Mouse (Mus musculus) macrophage (primary cell): ENCODE measurements at regions not wholly inside any gene's neighbourhood (a gene's known extent, or its start where the extent isn't known, plus 50 kb on each side); places are given as distances from the start of the nearest gene placed in this dataset.

Source experiments
- H3K27ac ChIP-seq: fragments of 350-480 bp; formaldehyde crosslinking; 2 replicates; pipeline ENCODE4 v1.9.0; 2021
- H3K36me3 ChIP-seq: fragments of 350-480 bp; formaldehyde crosslinking; 2 replicates; pipeline ENCODE4 v1.9.0; 2021; ENCODE audit errors: inconsistent target
- H3K4me3 ChIP-seq: fragments of 350-480 bp; formaldehyde crosslinking; 2 replicates; pipeline ENCODE4 v1.9.0; 2021; ENCODE audit errors: inconsistent target
- H3K79me2 ChIP-seq: fragments of 350-480 bp; formaldehyde crosslinking; 2 replicates; pipeline ENCODE4 v1.9.0; 2021; ENCODE audit errors: inconsistent target
- WGBS: methylation state at CpG from one replicate; pipeline ENCODE4 v1.1.7; 2026; ENCODE audit warnings: inconsistent platforms; ENCODE audit not compliant: missing documents; 5-methylcytosine and 5-hydroxymethylcytosine counted together

GRCm38 (mm10) chrX:11845566-11845965 lies 314.6 kb downstream of the Bcor start:
- 50% methylated on average over 2 of the region's 2 CpGs for whole genome bisulfite sequencing
- no peaks in the 10 kb centered on the region for H3K79me2 ChIP-seq
- H3K4me3 ChIP-seq = no peak overlapping the region
- H3K36me3 ChIP-seq = no peaks in the 10 kb centered on the region
- no peak overlapping the region for H3K27ac ChIP-seq

DNA sequence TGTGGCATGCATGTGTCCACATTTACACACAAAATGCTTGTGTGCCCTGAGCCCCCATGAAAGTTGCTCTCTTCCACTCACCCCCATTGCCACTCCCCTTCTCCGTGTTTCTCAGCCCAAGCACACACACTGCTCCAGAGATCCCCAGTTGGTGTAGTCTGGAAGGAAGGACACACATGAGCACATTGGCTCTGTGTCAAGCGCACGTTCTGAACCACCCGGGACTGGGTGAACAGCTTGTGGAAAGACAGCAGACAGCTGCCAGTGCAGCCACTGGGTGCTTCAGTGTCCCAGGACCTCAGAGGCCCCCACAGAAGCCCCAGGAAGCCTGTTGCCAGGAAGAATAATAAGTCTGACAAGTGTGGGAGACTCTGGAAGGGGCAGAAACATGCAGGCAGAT lies 304.2 kb downstream of the Bcor start:
- Histone ChIP-seq H3K79me2 (no peaks in the 10 kb centered on the region), H3K36me3 (no peaks in the 10 kb centered on the region), H3K27ac (no peak overlapping the region), H3K4me3 (no peak overlapping the region)
- 82% methylated on average over 4 of the region's 4 CpGs for WGBS

GRCm38 (mm10) chrX:11859396-11859795 lies 300.8 kb downstream of the Bcor start:
- WGBS = 55% methylated on average over 5 of the region's 9 CpGs
- H3K4me3 ChIP-seq = no peak overlapping the region
- no peak overlapping the region for H3K27ac ChIP-seq
- H3K79me2 ChIP-seq = no peaks in the 10 kb centered on the region
- H3K36me3 ChIP-seq = no peaks in the 10 kb centered on the region

DNA sequence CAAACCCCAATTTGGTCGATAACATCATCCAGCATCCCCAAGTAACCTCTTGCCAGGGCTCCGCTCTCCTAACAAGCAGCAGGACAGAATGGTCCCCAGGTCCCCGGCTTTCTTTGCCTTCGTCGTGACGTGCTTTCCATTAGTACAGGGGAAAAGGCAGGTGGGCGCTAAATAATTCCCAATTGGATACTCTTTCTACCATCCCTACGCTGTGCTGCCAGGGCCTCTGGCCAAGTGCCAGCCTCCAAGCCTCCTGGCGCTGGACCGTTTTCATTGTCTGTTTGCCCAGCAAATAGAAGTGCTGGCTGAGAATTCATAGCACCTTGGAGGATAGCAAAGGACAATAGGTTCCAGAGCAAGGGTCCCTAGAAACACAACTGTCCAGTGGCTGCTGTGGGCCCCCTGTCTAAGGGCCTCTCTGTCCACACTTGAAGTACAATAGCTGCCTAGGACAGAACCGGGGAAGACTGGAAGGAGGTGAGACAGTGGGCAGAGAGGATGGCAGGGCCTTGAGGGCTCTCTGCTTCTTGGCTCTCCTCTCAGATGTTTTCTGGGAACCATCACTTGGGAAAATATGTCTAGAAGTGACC lies 298.9 kb downstream of the Bcor start:
- H3K36me3 ChIP-seq = no peaks in the 10 kb centered on the region

GRCm38 (mm10) chrX:11861892-11862291 lies 298.3 kb downstream of the Bcor start:
- H3K4me3 ChIP-seq = no peak overlapping the region
- 33% methylated on average over 8 of the region's 8 CpGs for WGBS
- H3K27ac ChIP-seq = no peak overlapping the region
- no peaks in the 10 kb centered on the region for H3K36me3 ChIP-seq
- H3K79me2 ChIP-seq = no peaks in the 10 kb centered on the region

More for the DNA sequence above, 298.9 kb downstream of the Bcor start:
- Histone ChIP-seq H3K27ac (no peak overlapping the region), H3K4me3 (no peak overlapping the region), H3K79me2 (no peaks in the 10 kb centered on the region)
- 89% methylated on average over 11 of the region's 11 CpGs for WGBS

- H3K36me3 ChIP-seq = no peaks in the 10 kb centered on the region
- WGBS = 100% methylated on average over 2 of the region's 3 CpGs
These were observed 297.0 kb downstream of the Bcor start for GRCm38 (mm10) chrX:11863106-11863505.

GRCm38 (mm10) chrX:11873913-11874312 lies 286.2 kb downstream of the Bcor start:
- Histone ChIP-seq H3K36me3 (no peaks in the 10 kb centered on the region), H3K4me3 (no peak overlapping the region), H3K27ac (no peak overlapping the region), H3K79me2 (no peaks in the 10 kb centered on the region)
- 100% methylated on average over 6 of the region's 6 CpGs for WGBS

More at GRCm38 (mm10) chrX:11863106-11863505, 297.0 kb downstream of the Bcor start:
- Histone ChIP-seq H3K79me2 (no peaks in the 10 kb centered on the region), H3K27ac (no peak overlapping the region), H3K4me3 (no peak overlapping the region)

DNA sequence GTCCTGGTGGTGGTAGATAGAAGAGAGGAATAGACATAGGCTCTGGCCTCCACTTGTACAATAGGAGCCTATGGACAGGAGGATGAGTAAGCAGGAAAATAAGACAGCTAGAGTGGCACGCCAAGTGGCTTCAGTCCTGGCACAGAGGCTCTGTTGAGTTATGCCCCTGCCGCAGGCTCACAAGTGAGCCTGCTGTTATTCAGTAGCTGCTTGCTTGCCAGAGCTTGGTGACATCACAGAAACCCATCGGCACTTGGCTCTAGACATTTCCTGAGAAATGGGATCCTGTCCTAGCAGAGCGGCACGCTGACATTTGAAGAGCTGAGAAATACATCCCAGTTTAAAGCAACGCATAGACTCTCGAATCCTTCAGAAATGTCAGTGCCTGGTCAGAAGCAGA lies 283.5 kb downstream of the Bcor start:
- WGBS = 93% methylated on average over 7 of the region's 7 CpGs
- no peaks in the 10 kb centered on the region for H3K36me3 ChIP-seq
- no peaks in the 10 kb centered on the region for H3K79me2 ChIP-seq

DNA sequence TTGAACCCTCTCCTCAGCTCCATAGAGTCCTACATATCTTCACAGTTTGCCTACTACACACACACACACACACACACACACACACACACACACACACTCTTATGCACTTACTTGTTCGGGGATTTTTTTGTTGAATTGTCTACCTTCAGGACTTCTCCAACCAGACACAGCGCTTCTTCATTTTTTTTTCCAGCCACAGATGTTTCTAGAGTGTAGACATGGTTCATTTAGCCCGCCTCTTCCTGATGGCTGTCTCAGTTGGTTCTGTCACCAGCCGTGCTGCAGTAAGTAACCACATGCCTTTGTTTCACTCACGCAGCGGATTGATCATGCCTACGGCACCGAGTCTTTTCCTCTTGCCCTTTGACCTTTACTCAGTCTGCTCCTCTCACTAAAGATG lies 282.1 kb downstream of the Bcor start:
- H3K79me2 ChIP-seq = no peaks in the 10 kb centered on the region
- no peak overlapping the region for H3K4me3 ChIP-seq
- no peaks in the 10 kb centered on the region for H3K36me3 ChIP-seq
- 44% methylated on average over 8 of the region's 8 CpGs for WGBS
- no peak overlapping the region for H3K27ac ChIP-seq

More for the DNA sequence above, 283.5 kb downstream of the Bcor start:
- Histone ChIP-seq H3K27ac (no peak overlapping the region), H3K4me3 (no peak overlapping the region)

DNA sequence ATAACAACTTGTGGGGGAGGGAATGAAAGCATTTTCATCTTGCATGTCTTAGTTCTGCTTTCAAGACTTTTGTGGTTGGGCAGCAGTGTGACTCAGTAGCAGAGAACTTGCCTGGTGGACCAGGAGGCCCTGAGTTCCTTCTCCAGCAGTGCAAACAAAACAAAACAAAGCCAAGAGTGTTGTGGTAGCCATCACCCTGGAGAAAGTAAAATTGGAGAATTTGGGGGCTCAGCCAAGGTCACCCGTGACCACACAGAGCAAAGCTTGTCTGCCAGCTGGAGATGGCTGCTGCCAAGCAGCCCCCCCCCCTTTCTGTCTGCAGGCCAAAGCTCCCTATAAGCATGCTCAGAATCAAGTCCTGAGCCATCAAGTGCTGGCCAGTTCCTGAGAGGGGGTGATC lies 279.2 kb downstream of the Bcor start:
- no peaks in the 10 kb centered on the region for H3K36me3 ChIP-seq
- 20% methylated on average over 1 of the region's 1 CpGs for WGBS
- H3K27ac ChIP-seq = peak overlapping the region; percentile 24; the same call in 1 of the 2 replicates

GRCm38 (mm10) chrX:11883738-11884716 lies 276.1 kb downstream of the Bcor start:
- no peak overlapping the region for H3K4me3 ChIP-seq
- 92% methylated on average over 9 of the region's 10 CpGs for WGBS
- no peaks in the 10 kb centered on the region for H3K79me2 ChIP-seq

More for the DNA sequence above, 279.2 kb downstream of the Bcor start:
- no peaks in the 10 kb centered on the region for H3K79me2 ChIP-seq
- no peak overlapping the region for H3K4me3 ChIP-seq

GRCm38 (mm10) chrX:11892396-11892795 lies 267.8 kb downstream of the Bcor start:
- WGBS = 88% methylated on average over 5 of the region's 5 CpGs
- Histone ChIP-seq H3K79me2 (no peaks in the 10 kb centered on the region), H3K4me3 (no peak overlapping the region), H3K27ac (no peak overlapping the region), H3K36me3 (no peaks in the 10 kb centered on the region)

More at GRCm38 (mm10) chrX:11883738-11884716, 276.1 kb downstream of the Bcor start:
- no peaks in the 10 kb centered on the region for H3K36me3 ChIP-seq
- H3K27ac ChIP-seq = no peak overlapping the region

- no peak overlapping the region for H3K27ac ChIP-seq
- 67% methylated on average over 9 of the region's 10 CpGs for WGBS
- H3K4me3 ChIP-seq = no peak overlapping the region
- H3K79me2 ChIP-seq = no peaks in the 10 kb centered on the region
- H3K36me3 ChIP-seq = no peaks in the 10 kb centered on the region
These were observed 266.4 kb downstream of the Bcor start for GRCm38 (mm10) chrX:11893606-11894279.

DNA sequence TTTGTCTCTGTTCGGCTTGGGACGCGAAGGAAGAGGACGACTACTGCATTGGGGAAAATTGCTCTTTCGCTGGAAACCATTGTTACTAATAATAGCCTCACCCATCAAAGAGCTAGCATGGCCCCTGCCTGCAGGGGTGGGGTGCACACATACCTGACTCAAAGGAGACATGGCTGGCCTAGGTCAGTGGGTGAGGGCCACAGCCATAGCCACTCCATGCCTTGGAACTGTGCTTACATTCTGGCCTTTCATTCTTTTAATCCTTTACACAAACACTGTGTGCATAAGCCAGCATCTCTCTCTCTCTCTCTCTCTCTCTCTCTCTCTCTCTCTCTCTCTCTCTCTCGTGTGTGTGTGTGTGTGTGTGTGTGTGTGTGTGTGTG lies 265.9 kb downstream of the Bcor start:
- 80% methylated on average over 5 of the region's 6 CpGs for WGBS
- Histone ChIP-seq H3K27ac (no peak overlapping the region), H3K4me3 (no peak overlapping the region), H3K36me3 (no peaks in the 10 kb centered on the region), H3K79me2 (no peaks in the 10 kb centered on the region)

GRCm38 (mm10) chrX:11895396-11895795 lies 264.8 kb downstream of the Bcor start:
- Histone ChIP-seq H3K4me3 (no peak overlapping the region), H3K36me3 (no peaks in the 10 kb centered on the region), H3K79me2 (no peaks in the 10 kb centered on the region), H3K27ac (no peak overlapping the region)
- WGBS = 95% methylated on average over 4 of the region's 5 CpGs
